Mouse (Mus musculus): ENCODE results near the gene Foxp1.

DNA sequence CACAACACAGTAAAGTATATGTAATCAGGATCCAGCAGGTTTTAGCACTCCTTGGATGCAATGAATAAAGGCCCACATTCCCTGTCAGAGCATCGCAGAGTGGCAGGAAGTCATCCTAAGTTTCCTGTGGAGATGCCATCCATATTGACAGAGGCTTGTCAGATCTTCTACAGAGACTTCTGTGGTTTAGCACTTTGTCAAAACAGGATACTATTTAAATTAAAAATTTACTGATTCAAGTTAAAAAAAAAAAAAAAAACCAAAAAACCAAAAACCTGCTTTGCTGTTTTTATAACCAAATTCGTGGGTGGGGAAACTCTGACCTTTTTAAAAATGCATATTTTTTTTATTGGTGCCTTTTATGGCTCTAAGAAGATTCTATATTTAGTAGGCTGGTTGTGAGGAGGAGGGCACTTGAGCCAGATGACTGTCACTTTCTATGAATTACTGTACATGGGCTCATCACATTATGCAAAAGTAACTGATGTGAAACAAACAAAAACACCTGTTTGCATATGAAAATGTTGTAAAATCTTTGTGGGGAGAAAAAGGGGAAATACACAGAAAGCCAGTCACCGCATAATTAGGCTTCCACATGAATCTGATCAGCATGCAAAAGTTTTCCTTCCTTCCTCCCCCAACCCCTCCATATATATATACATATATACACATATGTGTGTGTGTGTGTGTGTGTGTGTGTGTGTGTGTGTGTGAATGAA, 472.1 kb downstream of the Foxp1 start:
- no peak for TF ChIP-seq MAX (IDR thresholded peaks at IDR 0.05; ENCODE audit: low read depth)
- TF ChIP-seq MYOD1 (IDR thresholded peaks at IDR 0.05; ENCODE audit: control insufficient read depth in 1 of 3, insufficient read length in 2 of 3, low read depth in 2 of 3) = no peak
- no peak for TF ChIP-seq POLR2A (IDR thresholded peaks at IDR 0.05; ENCODE audit: insufficient read length, low read depth)
- no peak for TF ChIP-seq POLR2AphosphoS2 (IDR thresholded peaks at IDR 0.05; ENCODE audit: insufficient read length, low read depth)
- no peak for TF ChIP-seq TCF12 (IDR thresholded peaks at IDR 0.05; ENCODE audit: insufficient read depth, poor library complexity, severe bottlenecking)
- TF ChIP-seq MYOG (IDR thresholded peaks at IDR 0.05; ENCODE audit: control insufficient read depth in 1 of 3, insufficient read depth in 1 of 3, insufficient read length in 2 of 3, low read depth in 2 of 3) = no peak
- TF ChIP-seq TCF3 (IDR thresholded peaks at IDR 0.05; ENCODE audit: insufficient read length, low read depth) = no peak
- TF ChIP-seq E2F4 (IDR thresholded peaks at IDR 0.05; ENCODE audit: insufficient read depth) = no peak
- TF ChIP-seq SRF (IDR thresholded peaks at IDR 0.05; ENCODE audit: control insufficient read depth, insufficient read length, low read depth) = no peak
- TF ChIP-seq USF1 (IDR thresholded peaks at IDR 0.05; ENCODE audit: low read depth) = no peak
- no peak for TF ChIP-seq CEBPB (IDR thresholded peaks at IDR 0.05; ENCODE audit: insufficient read depth, poor library complexity, severe bottlenecking)
